Mouse (Mus musculus): ENCODE results near the gene Map3k3.

DNA sequence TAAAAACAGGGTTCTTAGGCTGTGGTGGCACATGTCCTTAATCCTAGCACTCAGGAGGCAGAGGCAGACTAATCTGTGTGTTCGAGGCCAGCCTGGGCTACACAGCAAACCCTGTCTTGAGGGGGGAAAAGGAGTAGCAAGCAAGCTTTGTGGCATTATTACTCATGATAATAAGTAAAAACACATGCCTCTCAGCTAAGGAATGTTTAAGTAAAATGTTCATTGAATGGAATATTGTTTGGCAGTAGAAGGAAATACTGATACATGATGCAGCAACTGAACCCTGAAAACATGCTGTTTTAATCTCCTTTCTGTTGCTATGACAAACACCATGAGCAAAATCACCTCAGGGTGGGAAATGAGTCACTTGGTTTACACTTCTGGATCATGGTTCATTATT lies 23.1 kb upstream of the Map3k3 start:
- TF ChIP-seq POLR2A (IDR thresholded peaks at IDR 0.05; ENCODE audit: borderline replicate concordance, extremely low read depth, low read depth, low read length) (no peak), CTCF (IDR thresholded peaks at IDR 0.05; ENCODE audit: insufficient read depth, low read length) (no peak)

Measured in lung, adult 2 months (tissue).